Mouse (Mus musculus): ENCODE measurements around the gene Hspa5.
"Not testable (repeated sequence)": the region's sequence is repeated elsewhere in the genome, so short reads cannot be mapped to it uniquely, and the experiment has no call there.

Gene Hspa5

DNA sequence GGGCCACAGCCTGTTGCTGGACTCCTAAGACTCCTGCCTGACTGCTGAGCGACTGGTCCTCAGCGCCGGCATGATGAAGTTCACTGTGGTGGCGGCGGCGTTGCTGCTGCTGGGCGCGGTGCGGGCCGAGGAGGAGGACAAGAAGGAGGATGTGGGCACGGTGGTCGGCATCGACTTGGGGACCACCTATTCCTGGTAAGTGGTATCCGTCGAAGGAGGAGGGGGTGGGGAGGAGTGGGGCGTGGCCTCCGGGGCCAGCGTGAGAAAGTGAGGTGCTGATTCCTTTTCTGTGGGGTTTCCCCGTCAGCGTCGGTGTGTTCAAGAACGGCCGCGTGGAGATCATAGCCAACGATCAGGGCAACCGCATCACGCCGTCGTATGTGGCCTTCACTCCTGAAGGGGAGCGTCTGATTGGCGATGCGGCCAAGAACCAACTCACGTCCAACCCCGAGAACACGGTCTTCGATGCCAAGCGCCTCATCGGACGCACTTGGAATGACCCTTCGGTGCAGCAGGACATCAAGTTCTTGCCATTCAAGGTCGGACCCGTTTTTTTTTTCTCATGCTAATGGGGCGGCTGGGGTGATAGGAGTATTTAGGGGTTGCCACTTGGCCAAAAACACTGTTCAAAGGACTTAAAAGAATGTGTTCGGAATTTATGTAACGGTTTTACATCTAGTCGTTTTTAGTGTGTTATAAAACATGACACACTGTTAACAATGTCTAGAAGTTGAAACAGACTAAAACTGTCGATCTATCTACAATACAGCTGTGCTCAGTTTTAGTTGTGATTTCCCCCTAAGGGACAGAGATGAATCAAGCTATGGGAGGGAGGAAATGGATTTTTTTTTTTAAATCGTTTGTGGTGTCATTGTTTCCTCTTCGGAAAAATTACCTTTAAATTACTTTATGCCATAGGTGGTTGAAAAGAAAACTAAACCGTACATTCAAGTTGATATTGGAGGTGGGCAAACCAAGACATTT, 774 bp downstream of the Hspa5 start:
- peak; percentile 37 for DNase-seq (ENCODE audit: low spot score)

GRCm38 (mm10) chr2:34773673-34774072, 1.9 kb downstream of the Hspa5 start:
- no peak for DNase-seq (ENCODE audit: low spot score)

GRCm38 (mm10) chr2:34774493-34774892, 2.7 kb downstream of the Hspa5 start:
- no peak for DNase-seq (ENCODE audit: low spot score)

- DNase-seq (ENCODE audit: low spot score): no peak
Measured at GRCm38 (mm10) chr2:34777237-34777868, 5.6 kb downstream of the Hspa5 start.

- no peak for DNase-seq (ENCODE audit: low spot score)
Measured at GRCm38 (mm10) chr2:34783064-34784020, 11.6 kb downstream of the Hspa5 start.

DNA sequence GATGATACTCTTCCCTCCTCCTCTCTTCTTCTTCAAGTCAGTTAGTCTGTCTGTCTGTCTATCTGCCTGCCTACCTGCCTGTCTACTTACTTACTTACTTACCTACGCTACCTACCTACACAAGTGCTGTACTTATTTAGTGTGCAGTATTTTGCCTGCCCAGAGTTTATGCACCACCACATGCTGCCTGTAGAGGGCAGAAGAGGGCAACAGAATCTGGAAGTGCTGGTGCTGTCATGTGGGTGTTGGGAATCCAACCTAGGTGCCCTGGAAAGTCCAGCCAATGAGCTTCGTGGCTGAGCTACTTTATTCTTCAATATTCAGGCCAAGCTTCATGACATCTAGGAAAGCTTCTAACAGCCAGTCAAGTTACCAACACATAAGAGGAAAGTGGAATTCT, 12.3 kb downstream of the Hspa5 start:
- no peak for DNase-seq (ENCODE audit: low spot score)

- DNase-seq (ENCODE audit: low spot score): no peak
Measured at GRCm38 (mm10) chr2:34790282-34790681, 18.5 kb downstream of the Hspa5 start.

GRCm38 (mm10) chr2:34792543-34792942, 20.8 kb downstream of the Hspa5 start:
- DNase-seq (ENCODE audit: low spot score): not testable (repeated sequence)

- DNase-seq (ENCODE audit: low spot score): no peak
Measured at GRCm38 (mm10) chr2:34794511-34794910, 22.7 kb downstream of the Hspa5 start.

- DNase-seq (ENCODE audit: low spot score): no peak
Measured at GRCm38 (mm10) chr2:34795426-34795825, 23.7 kb downstream of the Hspa5 start.

DNA sequence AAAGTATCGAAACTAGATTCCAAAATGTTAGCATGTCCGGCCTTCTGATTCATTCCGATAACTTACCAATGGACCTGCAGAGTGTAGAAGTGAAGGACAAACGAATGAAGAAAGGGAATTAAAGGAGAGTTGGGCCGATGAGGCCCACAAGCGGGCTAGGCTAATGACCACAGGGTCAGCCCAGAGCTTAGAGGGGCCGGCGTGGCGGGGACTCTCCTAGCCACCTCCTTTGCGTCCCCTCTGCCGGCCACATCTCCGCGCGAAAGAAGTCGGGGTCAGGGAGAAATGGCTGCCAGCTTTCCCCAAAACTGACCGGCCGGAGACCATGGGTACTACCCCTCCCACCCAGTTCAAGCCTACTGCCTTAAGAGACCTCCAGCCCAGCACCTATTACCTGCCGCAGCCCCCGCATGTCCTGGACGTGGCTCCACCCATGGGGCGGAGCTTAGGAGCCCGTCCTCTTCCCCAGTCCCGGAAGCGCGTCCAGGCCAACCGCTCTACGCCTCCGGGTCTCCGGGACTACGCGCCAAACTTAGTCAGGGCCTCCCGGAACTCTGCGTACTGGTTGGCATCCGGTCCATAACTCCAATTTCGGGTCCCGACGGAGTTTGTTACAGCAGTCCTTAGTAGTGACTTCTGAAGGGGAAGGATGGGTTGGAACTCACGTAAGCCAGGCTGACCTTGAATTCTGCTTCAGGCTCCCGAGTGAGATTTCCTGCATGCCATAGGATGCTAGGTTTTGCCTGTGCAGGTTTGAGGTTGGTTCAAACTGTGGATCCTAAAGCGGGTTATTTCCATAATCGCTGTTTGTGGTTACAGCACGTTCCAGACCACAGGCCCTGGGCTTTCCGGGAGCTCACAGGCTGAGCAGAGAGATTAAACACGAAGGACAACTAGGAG, 27.8 kb downstream of the Hspa5 start, which contains the start of gene Rabepk:
TSS of gene Rabepk (minus strand) at position 556 of the 900 bp plus-strand sequence.
- peak; percentile 67 for DNase-seq (ENCODE audit: low spot score)

DNA sequence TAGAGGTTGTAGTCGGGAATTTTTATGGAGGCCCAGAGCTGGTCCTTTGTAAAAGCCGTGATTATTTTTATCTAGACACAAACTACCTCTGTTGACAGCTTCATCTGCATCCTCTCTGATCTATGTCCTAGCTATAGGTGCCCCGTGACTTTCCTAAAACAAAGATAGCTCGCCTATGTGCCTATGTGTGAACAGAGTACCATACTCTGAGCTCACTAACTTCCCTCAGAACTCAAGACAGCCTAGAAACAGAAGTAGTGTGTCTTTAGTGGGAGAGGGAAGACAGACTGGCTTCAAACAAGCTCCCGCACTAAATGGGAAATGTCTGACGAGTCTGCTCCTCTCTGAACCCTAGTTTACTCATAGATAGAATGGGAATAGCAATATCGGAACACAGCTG, 28.6 kb downstream of the Hspa5 start:
- DNase-seq (ENCODE audit: low spot score): no peak

- DNase-seq (ENCODE audit: low spot score): peak; percentile 98
Measured at GRCm38 (mm10) chr2:34801516-34802482, 30.0 kb downstream of the Hspa5 start.

DNA sequence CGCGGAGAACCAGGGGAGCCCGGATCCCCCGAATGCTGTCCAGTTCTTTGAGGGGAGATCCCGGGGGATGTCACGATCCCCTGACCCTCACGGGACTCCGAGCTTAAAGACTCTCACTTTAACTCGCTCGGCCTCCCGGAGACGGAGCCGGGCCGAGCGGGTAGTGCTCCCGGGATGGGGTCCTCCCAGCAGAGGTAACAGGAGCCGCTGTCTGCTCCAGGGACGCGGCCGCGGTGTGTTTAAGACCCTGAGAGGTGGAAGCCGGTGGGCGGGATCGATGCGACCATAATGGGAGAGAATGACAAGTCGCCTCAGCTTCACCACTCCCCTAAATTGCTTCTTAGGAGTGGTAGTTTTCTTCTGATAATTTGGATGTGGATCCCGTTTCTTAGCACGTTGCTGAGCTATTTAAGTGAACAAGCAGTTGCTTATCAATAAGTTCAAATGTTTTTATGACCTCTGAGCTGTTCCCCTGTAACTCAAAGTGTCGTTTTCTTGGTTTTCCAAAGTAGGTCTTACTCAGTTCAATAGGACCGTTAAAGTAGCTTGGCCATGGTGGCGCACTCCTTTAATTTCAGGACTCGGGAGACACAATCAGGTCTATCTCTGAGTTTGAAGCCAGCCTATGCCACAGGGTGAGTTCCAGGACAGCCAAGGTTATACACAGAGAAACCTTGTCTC, 30.9 kb downstream of the Hspa5 start:
- DNase-seq (ENCODE audit: low spot score): not testable (repeated sequence)

DNA sequence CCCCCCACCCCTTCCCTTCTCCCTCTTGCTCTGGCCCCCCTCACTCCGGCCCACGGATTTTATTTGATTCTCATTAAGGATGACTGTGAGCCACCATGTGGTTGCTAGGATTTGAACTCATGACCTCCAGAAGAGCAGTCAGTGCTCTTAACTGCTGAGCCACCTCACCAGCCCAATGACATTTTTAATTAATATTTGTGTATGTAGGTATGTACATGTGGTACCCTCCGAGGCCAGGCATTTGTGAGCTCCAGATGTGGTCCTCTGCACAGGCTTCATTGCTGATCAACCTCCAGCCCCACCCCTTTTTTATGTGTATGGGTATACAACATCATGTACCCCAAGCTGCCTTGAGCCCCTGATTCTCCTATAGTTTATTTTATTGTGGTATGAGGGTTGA, 32.0 kb downstream of the Hspa5 start:
- no peak for DNase-seq (ENCODE audit: low spot score)

- DNase-seq (ENCODE audit: low spot score): no peak
Measured at GRCm38 (mm10) chr2:34804172-34804571, 32.4 kb downstream of the Hspa5 start.

GRCm38 (mm10) chr2:34804815-34805214, 33.0 kb downstream of the Hspa5 start:
- no peak for DNase-seq (ENCODE audit: low spot score)

DNA sequence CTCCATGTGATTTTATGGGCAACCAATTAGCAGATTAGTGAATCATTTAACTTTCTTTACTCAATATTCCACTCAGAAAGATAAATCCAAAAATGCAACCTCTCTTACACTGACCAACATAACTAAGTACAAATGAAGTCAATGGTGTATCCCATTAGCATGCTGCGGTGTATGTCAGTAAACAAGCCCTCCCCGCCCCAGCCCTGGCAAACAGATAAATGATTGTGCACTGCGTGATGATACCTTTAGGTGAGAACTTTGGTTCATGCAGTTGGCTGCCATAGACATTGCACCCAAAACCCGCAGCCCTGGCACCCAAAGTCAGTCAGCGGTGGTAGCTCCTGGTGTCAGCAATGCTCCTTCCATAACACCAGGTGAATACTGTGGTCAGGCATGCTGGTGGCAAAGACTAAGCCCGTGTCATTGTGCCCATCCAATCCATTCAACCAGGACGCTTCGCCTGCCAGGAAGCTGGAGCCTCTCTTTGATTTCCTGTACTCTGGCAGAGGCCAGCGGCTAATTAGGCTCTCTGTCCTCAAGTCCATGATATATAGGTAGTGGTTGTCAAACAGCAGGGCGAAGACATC, 33.7 kb downstream of the Hspa5 start:
- DNase-seq (ENCODE audit: low spot score): no peak

DNA sequence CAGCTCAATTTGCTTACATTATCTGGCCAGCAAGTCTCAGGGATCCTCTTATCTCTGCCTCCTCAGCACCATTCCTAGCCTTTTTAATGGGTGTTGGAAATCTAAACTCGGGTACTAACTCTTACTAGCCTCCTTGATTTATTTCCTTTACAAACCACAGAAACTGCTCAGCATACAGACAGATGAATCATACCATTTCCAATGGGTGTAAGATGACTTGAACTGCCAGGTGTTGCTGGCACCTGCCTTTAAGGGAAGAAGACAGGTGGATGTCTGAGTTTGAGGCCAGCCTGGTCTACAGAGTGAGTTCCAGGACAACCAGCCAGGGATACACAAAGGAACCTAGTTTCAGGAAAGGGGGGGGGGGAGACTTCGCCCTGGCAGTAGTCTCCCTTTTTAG, 36.3 kb downstream of the Hspa5 start:
- DNase-seq (ENCODE audit: low spot score): no peak

All from left cerebral cortex, adult 11 months (tissue).